Mouse (Mus musculus) kidney, adult 2 months (tissue): ENCODE results near the gene Gm10413.
"Not testable (repeated sequence)": the region's sequence is repeated elsewhere in the genome, so short reads cannot be mapped to it uniquely, and the experiment has no call there.

ENCODE experiments used
- CTCF ChIP-seq: fragments of 200-500 bp; conservative IDR thresholded peaks from 2 replicates; pipeline ENCODE4 v1.5.1; 2011; ENCODE audit warnings: low read depth, mild to moderate bottlenecking, control low read depth, low read length, moderate library complexity, mixed read lengths; ENCODE audit not compliant: insufficient read depth, insufficient read length
- POLR2A ChIP-seq: fragments of 200-500 bp; IDR thresholded peaks from one replicate; pipeline ENCODE4 v1.6.1; 2011; ENCODE audit warnings: low read depth, low read length, control low read depth

DNA sequence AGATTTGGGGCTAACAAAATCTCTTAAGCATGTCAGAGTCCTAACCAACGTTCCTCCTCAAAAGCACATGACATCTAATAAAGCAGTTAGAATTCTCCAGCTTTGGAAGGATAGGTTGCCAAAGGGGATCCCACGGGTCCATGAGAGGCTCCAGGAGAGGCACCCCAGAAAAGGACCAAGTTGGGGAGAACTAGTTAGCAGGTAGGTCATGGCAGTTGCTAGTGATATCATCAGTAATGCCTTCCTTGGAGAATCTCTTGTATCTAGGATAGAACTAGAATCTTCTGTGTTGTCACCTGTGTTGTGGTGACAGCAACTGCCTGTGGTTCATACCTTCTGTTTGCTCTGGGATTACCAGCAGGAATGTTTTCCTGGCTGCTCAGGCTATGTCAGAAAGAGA is at the start of gene Gm10413:
- not testable (repeated sequence) for TF ChIP-seq CTCF, POLR2A
